ENCODE assay signal across 11 mouse cellular contexts in genomic region chr6:30700182-30700581, GRCm38 (mm10). TPM values are rescaled to one million over a fixed set of nuclear protein-coding genes. Genes with fewer than 3 reads are reported as not detected.
DNase-seq lines count a peak whose midpoint lies in the region; ATAC-seq and TF ChIP-seq lines count a peak whose summit lies in the region.
"Had no signal": no experiment of that assay in that cellular context is flagged by ENCODE, and none has a peak within 500 bp of the region (broad histone marks: within the 10 kb centered on the region; RNA-seq: fewer than 3 reads in every experiment).

No protein-coding gene starts in this region.

- H3K36me3 ChIP-seq in kidney, adult 2 months (ENCODE audit: control insufficient read depth, insufficient read depth, low read length): no peaks in the 10 kb centered on the region
- no peaks in the 10 kb centered on the region for H3K36me3 ChIP-seq in embryonic facial prominence, embryonic 12.5 days
- no peaks in the 10 kb centered on the region for H3K36me3 ChIP-seq in heart, embryonic 12.5 days
- H3K36me3 ChIP-seq in liver, embryonic 13.5 days: no peaks in the 10 kb centered on the region
- H3K36me3 ChIP-seq: G1E had no signal

- TF ChIP-seq POLR2A in kidney, adult 2 months (IDR thresholded peaks at IDR 0.05; ENCODE audit: low read depth, low read length): no peak

- DNase-seq in kidney, postnatal 14 days: peak; percentile 38
- no peak for DNase-seq in kidney, adult 2 months
- no peak for DNase-seq in liver, embryonic 13.5 days
- DNase-seq in frontal cortex, postnatal 36 days (ENCODE audit: low spot score in 2 of 2): no peak
- no peak for DNase-seq in cerebellum, postnatal 10 days
- no peak for DNase-seq in thymus, postnatal 36 days
- DNase-seq: adrenal gland, adult 8-10 months had no signal

- H3K4me3 ChIP-seq in kidney, adult 2 months (ENCODE audit: insufficient read depth, low read depth, low read length): no peak overlapping the region
- no peak overlapping the region for H3K4me3 ChIP-seq in embryonic facial prominence, embryonic 12.5 days
- H3K4me3 ChIP-seq in heart, embryonic 12.5 days: no peak overlapping the region
- no peak overlapping the region for H3K4me3 ChIP-seq in liver, embryonic 13.5 days (replicated peaks)

- TF ChIP-seq CTCF in kidney, adult 2 months (conservative IDR thresholded peaks at IDR 0.05; ENCODE audit: insufficient read depth, insufficient read length, low read depth, low read length): no peak

- no peak overlapping the region for H3K9ac ChIP-seq in embryonic facial prominence, embryonic 12.5 days
- H3K9ac ChIP-seq in heart, embryonic 12.5 days: no peak overlapping the region
- H3K9ac ChIP-seq in liver, embryonic 13.5 days: no peak overlapping the region

- H3K27me3 ChIP-seq in kidney, adult 2 months (replicated peaks; ENCODE audit: control insufficient read depth, insufficient read depth, low read length): no peaks in the 10 kb centered on the region
- H3K27me3 ChIP-seq in embryonic facial prominence, embryonic 12.5 days: no peaks in the 10 kb centered on the region
- no peaks in the 10 kb centered on the region for H3K27me3 ChIP-seq in heart, embryonic 12.5 days (replicated peaks)
- H3K27me3 ChIP-seq in liver, embryonic 13.5 days: no peaks in the 10 kb centered on the region

- no peaks in the 10 kb centered on the region for H3K4me1 ChIP-seq in kidney, adult 2 months (ENCODE audit: control insufficient read depth, insufficient read depth, low read length)
- H3K4me1 ChIP-seq in embryonic facial prominence, embryonic 12.5 days: peaks cover 15% of the 10 kb centered on the region
- H3K4me1 ChIP-seq in heart, embryonic 12.5 days (replicated peaks): peaks cover 39% of the 10 kb centered on the region
- 0 out of 2 replicates have a peak, but pooled peaks cover 8% of the 10 kb centered on the region for H3K4me1 ChIP-seq in liver, embryonic 13.5 days (replicated peaks)

- 38% methylated on average over 6 of the region's 6 CpGs for WGBS in kidney, adult 2 months
- WGBS in embryonic facial prominence, embryonic 12.5 days: 34% methylated on average over 6 of the region's 6 CpGs
- WGBS in heart, embryonic 12.5 days: 50% methylated on average over 6 of the region's 6 CpGs
- WGBS in liver, embryonic 13.5 days (ENCODE audit: insufficient replicate concordance): 12% methylated on average over 6 of the region's 6 CpGs

- H3K9me3 ChIP-seq in embryonic facial prominence, embryonic 12.5 days: no peaks in the 10 kb centered on the region
- H3K9me3 ChIP-seq in heart, embryonic 12.5 days (replicated peaks): no peaks in the 10 kb centered on the region
- H3K9me3 ChIP-seq in liver, embryonic 13.5 days (replicated peaks): no peaks in the 10 kb centered on the region
- H3K9me3 ChIP-seq: G1E had no signal

- ATAC-seq in embryonic facial prominence, embryonic 12.5 days (ENCODE audit: insufficient number of reproducible peaks, insufficient read depth, low FRiP score, low TSS enrichment): no peak
- ATAC-seq in heart, embryonic 12.5 days (ENCODE audit: insufficient number of reproducible peaks, low FRiP score): peak; percentile 71
- ATAC-seq in liver, embryonic 13.5 days (ENCODE audit: low read depth): 0 out of 2 replicates have a peak, but pooled peaks have one; percentile 36

- no peak overlapping the region for H3K27ac ChIP-seq in kidney, adult 2 months (ENCODE audit: insufficient read depth, low read depth, low read length)
- peak overlapping the region; percentile 43 for H3K27ac ChIP-seq in embryonic facial prominence, embryonic 12.5 days
- H3K27ac ChIP-seq in heart, embryonic 12.5 days (ENCODE audit: poor library complexity, severe bottlenecking): peak overlapping the region; percentile 50
- no peak overlapping the region for H3K27ac ChIP-seq in liver, embryonic 13.5 days
- H3K27ac ChIP-seq: macrophage had no signal

- no peak overlapping the region for H3K4me2 ChIP-seq in embryonic facial prominence, embryonic 12.5 days (replicated peaks)
- H3K4me2 ChIP-seq in heart, embryonic 12.5 days: no peak overlapping the region
- peak overlapping the region; percentile 27 for H3K4me2 ChIP-seq in liver, embryonic 13.5 days

RNA-seq across cellular contexts. Expression of gene Cep41, which starts 6.6 kb away (rescaled TPM):
- 2.6 and 2.9 TPM in 2 replicates for polyA plus RNA-seq in kidney, adult 2 months (2012; rRNA removed)
- polyA plus RNA-seq in embryonic facial prominence, embryonic 12.5 days (2016; fragmentation: Nextera tagmentation; extraction: Ambion mirVana): 23.8 and 26.3 TPM in 2 replicates
- polyA plus RNA-seq in heart, embryonic 12.5 days (2016; fragmentation: Nextera tagmentation; extraction: Ambion mirVana): 11.9 TPM in 2 replicates
- 5.2 and 7.3 TPM in 2 replicates for polyA plus RNA-seq in liver, embryonic 13.5 days (2015; fragmentation: Nextera tagmentation; extraction: Ambion mirVana)

RNA-seq across cellular contexts. Expression of gene Mest, which starts 23.2 kb away (rescaled TPM):
- polyA plus RNA-seq in kidney, adult 2 months (2012; rRNA removed): 8.4 and 16.5 TPM in 2 replicates
- polyA plus RNA-seq in embryonic facial prominence, embryonic 12.5 days (2016; fragmentation: Nextera tagmentation; extraction: Ambion mirVana): 1,207 and 1,222 TPM in 2 replicates
- 3,424 and 3,742 TPM in 2 replicates for polyA plus RNA-seq in heart, embryonic 12.5 days (2016; fragmentation: Nextera tagmentation; extraction: Ambion mirVana)
- 185 and 233 TPM in 2 replicates for polyA plus RNA-seq in liver, embryonic 13.5 days (2015; fragmentation: Nextera tagmentation; extraction: Ambion mirVana)

Comparison
In these comparisons a context has a peak if more than half of its experiments do, and no peak if none do; other contexts are left out.
1. H3K27ac ChIP-seq: peak in embryonic facial prominence, embryonic 12.5 days (single experiment) and heart, embryonic 12.5 days (single experiment); none in kidney, adult 2 months (single experiment) and liver, embryonic 13.5 days (single experiment).
2. RNA of gene Mest, which starts 23.2 kb away (polyA plus RNA-seq): 3,424 to 3,742 TPM in heart, embryonic 12.5 days, 1,207 to 1,222 TPM in embryonic facial prominence, embryonic 12.5 days and 185 to 233 TPM in liver, embryonic 13.5 days; 8.4 to 16.5 TPM in kidney, adult 2 months; every median in the first group is over 10 times any median in the second.